Mouse (Mus musculus): ENCODE measurements around the gene Chst10. TPM values are rescaled to one million over a fixed set of nuclear protein-coding genes. Genes with fewer than 3 reads are reported as not detected.
A peak's percentile ranks its signal among the peaks of the same experiment; 100 is the strongest.

Chst10 gene
- polyA plus RNA-seq, 1 experiment from 2014 or later, result 10.8 TPM

GRCm38 (mm10) chr1:38882746-38883145 is 15.2 kb downstream of the Chst10 start:
- no peak for ATAC-seq (ENCODE audit: insufficient number of reproducible peaks, low FRiP score, low TSS enrichment, low read depth)
- Histone ChIP-seq H3K27me3 (ENCODE audit: control insufficient read depth, insufficient read depth, low read length) (no peaks in the 10 kb centered on the region), H3K4me3 (ENCODE audit: low read depth, low read length) (no peak overlapping the region), H3K27ac (replicated peaks; ENCODE audit: low read depth, low read length) (no peak overlapping the region), H3K36me3 (ENCODE audit: control insufficient read depth, insufficient read depth, low read length) (no peaks in the 10 kb centered on the region), H3K9ac (ENCODE audit: low read length) (no peak overlapping the region), H3K4me1 (ENCODE audit: control insufficient read depth, insufficient read depth, low read length) (no peaks in the 10 kb centered on the region), H3K9me3 (ENCODE audit: control insufficient read depth, low read length) (no peaks in the 10 kb centered on the region), H3K4me2 (ENCODE audit: low read depth, severe bottlenecking) (no peak overlapping the region)
- no peak for DNase-seq (ENCODE audit: low spot score)
- 85% methylated on average over 4 of the region's 4 CpGs for WGBS

- no peaks in the 10 kb centered on the region for H3K36me3 ChIP-seq (ENCODE audit: control insufficient read depth, insufficient read depth, low read length)
- H3K9me3 ChIP-seq (ENCODE audit: control insufficient read depth, low read length), result no peaks in the 10 kb centered on the region
- H3K27me3 ChIP-seq (ENCODE audit: control insufficient read depth, insufficient read depth, low read length), result no peaks in the 10 kb centered on the region
- no peak overlapping the region for H3K4me2 ChIP-seq (ENCODE audit: low read depth, severe bottlenecking)
- DNase-seq (ENCODE audit: low spot score) (no peak), ATAC-seq (ENCODE audit: insufficient number of reproducible peaks, low FRiP score, low TSS enrichment, low read depth) (no peak)
- H3K4me1 ChIP-seq (ENCODE audit: control insufficient read depth, insufficient read depth, low read length), result no peaks in the 10 kb centered on the region
- H3K27ac ChIP-seq (replicated peaks; ENCODE audit: low read depth, low read length), result no peak overlapping the region
- 66% methylated on average over 4 of the region's 4 CpGs for WGBS
- no peak overlapping the region for H3K9ac ChIP-seq (ENCODE audit: low read length)
- no peak overlapping the region for H3K4me3 ChIP-seq (ENCODE audit: low read depth, low read length)
These were observed 16.6 kb downstream of the Chst10 start for GRCm38 (mm10) chr1:38881366-38881765.

- WGBS, result 66% methylated on average over 5 of the region's 5 CpGs
These were observed 21.1 kb downstream of the Chst10 start for GRCm38 (mm10) chr1:38876671-38877382.

DNA sequence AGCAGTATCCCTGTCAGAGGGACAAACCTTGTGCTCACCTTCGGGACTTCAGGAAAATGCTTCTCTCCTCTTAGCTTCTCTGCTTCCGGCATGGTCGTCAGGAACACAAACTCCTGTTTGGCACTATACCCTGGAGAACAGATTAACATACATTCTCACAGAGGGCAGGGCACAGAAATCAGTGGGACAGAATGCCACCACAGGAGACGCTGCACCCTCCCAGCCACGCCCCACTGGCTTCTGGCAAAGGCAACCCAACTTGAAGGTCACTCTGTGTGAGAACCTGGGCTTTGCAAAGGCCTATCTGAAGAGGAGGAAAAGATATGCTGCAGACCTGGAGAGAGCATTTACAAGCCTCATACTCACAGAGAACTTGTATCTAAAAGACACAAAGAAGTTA is 24.1 kb downstream of the Chst10 start:
- WGBS, result 80% methylated on average over 5 of the region's 5 CpGs

More at GRCm38 (mm10) chr1:38876671-38877382, 21.1 kb downstream of the Chst10 start:
- Histone ChIP-seq H3K36me3 (ENCODE audit: control insufficient read depth, insufficient read depth, low read length) (no peaks in the 10 kb centered on the region), H3K9me3 (ENCODE audit: control insufficient read depth, low read length) (no peaks in the 10 kb centered on the region), H3K4me3 (ENCODE audit: low read depth, low read length) (no peak overlapping the region), H3K4me1 (ENCODE audit: control insufficient read depth, insufficient read depth, low read length) (no peaks in the 10 kb centered on the region), H3K4me2 (ENCODE audit: low read depth, severe bottlenecking) (no peak overlapping the region), H3K27ac (replicated peaks; ENCODE audit: low read depth, low read length) (no peak overlapping the region), H3K9ac (ENCODE audit: low read length) (no peak overlapping the region), H3K27me3 (ENCODE audit: control insufficient read depth, insufficient read depth, low read length) (no peaks in the 10 kb centered on the region)
- DNase-seq (ENCODE audit: low spot score), result no peak
- ATAC-seq (ENCODE audit: insufficient number of reproducible peaks, low FRiP score, low TSS enrichment, low read depth), result no peak

DNA sequence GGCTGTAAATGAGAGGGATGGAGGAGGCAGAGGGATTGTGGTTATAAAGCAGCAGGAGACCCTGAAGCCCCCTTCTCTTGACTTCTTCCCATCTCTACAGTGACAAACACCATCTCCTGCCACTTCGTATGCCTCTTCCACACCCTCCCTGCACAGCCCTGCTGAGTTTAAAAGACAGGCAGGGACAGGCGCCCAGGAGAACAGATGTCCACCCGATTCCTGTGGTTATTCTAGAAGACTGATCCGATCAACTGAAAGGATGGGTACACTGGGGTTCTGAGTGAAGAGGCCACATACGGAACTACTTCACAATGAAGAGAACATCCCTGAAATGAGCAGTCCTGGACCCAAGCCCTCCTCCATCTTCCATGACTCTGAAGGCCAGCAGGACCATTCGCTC is 26.1 kb downstream of the Chst10 start:
- DNase-seq (ENCODE audit: low spot score), result no peak
- Histone ChIP-seq H3K4me2 (ENCODE audit: low read depth, severe bottlenecking) (no peak overlapping the region), H3K27me3 (ENCODE audit: control insufficient read depth, insufficient read depth, low read length) (no peaks in the 10 kb centered on the region), H3K9me3 (ENCODE audit: control insufficient read depth, low read length) (no peaks in the 10 kb centered on the region), H3K36me3 (ENCODE audit: control insufficient read depth, insufficient read depth, low read length) (no peaks in the 10 kb centered on the region), H3K9ac (ENCODE audit: low read length) (no peak overlapping the region), H3K27ac (replicated peaks; ENCODE audit: low read depth, low read length) (no peak overlapping the region), H3K4me1 (ENCODE audit: control insufficient read depth, insufficient read depth, low read length) (no peaks in the 10 kb centered on the region), H3K4me3 (ENCODE audit: low read depth, low read length) (no peak overlapping the region)
- WGBS, result 85% methylated on average over 6 of the region's 6 CpGs
- no peak for ATAC-seq (ENCODE audit: insufficient number of reproducible peaks, low FRiP score, low TSS enrichment, low read depth)

More for the DNA sequence above, 24.1 kb downstream of the Chst10 start:
- no peak overlapping the region for H3K4me3 ChIP-seq (ENCODE audit: low read depth, low read length)
- no peaks in the 10 kb centered on the region for H3K4me1 ChIP-seq (ENCODE audit: control insufficient read depth, insufficient read depth, low read length)
- no peaks in the 10 kb centered on the region for H3K27me3 ChIP-seq (ENCODE audit: control insufficient read depth, insufficient read depth, low read length)
- no peaks in the 10 kb centered on the region for H3K36me3 ChIP-seq (ENCODE audit: control insufficient read depth, insufficient read depth, low read length)
- no peak for DNase-seq (ENCODE audit: low spot score)
- no peak overlapping the region for H3K27ac ChIP-seq (replicated peaks; ENCODE audit: low read depth, low read length)
- no peak overlapping the region for H3K4me2 ChIP-seq (ENCODE audit: low read depth, severe bottlenecking)
- H3K9me3 ChIP-seq (ENCODE audit: control insufficient read depth, low read length), result no peaks in the 10 kb centered on the region
- no peak overlapping the region for H3K9ac ChIP-seq (ENCODE audit: low read length)
- no peak for ATAC-seq (ENCODE audit: insufficient number of reproducible peaks, low FRiP score, low TSS enrichment, low read depth)

- 59% methylated on average over 13 of the region's 13 CpGs for WGBS
- no peaks in the 10 kb centered on the region for H3K36me3 ChIP-seq (ENCODE audit: control insufficient read depth, insufficient read depth, low read length)
- ATAC-seq (ENCODE audit: insufficient number of reproducible peaks, low FRiP score, low TSS enrichment, low read depth) (no peak), DNase-seq (ENCODE audit: low spot score) (no peak)
- no peak overlapping the region for H3K9ac ChIP-seq (ENCODE audit: low read length)
- no peak overlapping the region for H3K4me3 ChIP-seq (ENCODE audit: low read depth, low read length)
- H3K27me3 ChIP-seq (ENCODE audit: control insufficient read depth, insufficient read depth, low read length), result no peaks in the 10 kb centered on the region
- H3K4me1 ChIP-seq (ENCODE audit: control insufficient read depth, insufficient read depth, low read length), result no peaks in the 10 kb centered on the region
- H3K4me2 ChIP-seq (ENCODE audit: low read depth, severe bottlenecking), result no peak overlapping the region
- H3K27ac ChIP-seq (replicated peaks; ENCODE audit: low read depth, low read length), result no peak overlapping the region
- H3K9me3 ChIP-seq (ENCODE audit: control insufficient read depth, low read length), result no peaks in the 10 kb centered on the region
These were observed 28.4 kb downstream of the Chst10 start for GRCm38 (mm10) chr1:38869398-38870195.

- Histone ChIP-seq H3K9ac (ENCODE audit: low read length) (no peak overlapping the region), H3K9me3 (ENCODE audit: control insufficient read depth, low read length) (no peaks in the 10 kb centered on the region), H3K36me3 (ENCODE audit: control insufficient read depth, insufficient read depth, low read length) (no peaks in the 10 kb centered on the region), H3K4me2 (ENCODE audit: low read depth, severe bottlenecking) (no peak overlapping the region), H3K4me3 (ENCODE audit: low read depth, low read length) (no peak overlapping the region), H3K27ac (replicated peaks; ENCODE audit: low read depth, low read length) (no peak overlapping the region), H3K27me3 (ENCODE audit: control insufficient read depth, insufficient read depth, low read length) (no peaks in the 10 kb centered on the region), H3K4me1 (ENCODE audit: control insufficient read depth, insufficient read depth, low read length) (no peaks in the 10 kb centered on the region)
- ATAC-seq (ENCODE audit: insufficient number of reproducible peaks, low FRiP score, low TSS enrichment, low read depth), result no peak
- peak; percentile 32 for DNase-seq (ENCODE audit: low spot score)
- 36% methylated on average over 5 of the region's 5 CpGs for WGBS
These were observed 31.7 kb downstream of the Chst10 start for GRCm38 (mm10) chr1:38866242-38866641.

GRCm38 (mm10) chr1:38864341-38864740 is 33.6 kb downstream of the Chst10 start:
- Histone ChIP-seq H3K9me3 (ENCODE audit: control insufficient read depth, low read length) (no peaks in the 10 kb centered on the region), H3K4me2 (ENCODE audit: low read depth, severe bottlenecking) (no peak overlapping the region), H3K9ac (ENCODE audit: low read length) (no peak overlapping the region), H3K4me3 (ENCODE audit: low read depth, low read length) (no peak overlapping the region), H3K36me3 (ENCODE audit: control insufficient read depth, insufficient read depth, low read length) (no peaks in the 10 kb centered on the region), H3K27ac (replicated peaks; ENCODE audit: low read depth, low read length) (no peak overlapping the region), H3K27me3 (ENCODE audit: control insufficient read depth, insufficient read depth, low read length) (no peaks in the 10 kb centered on the region), H3K4me1 (ENCODE audit: control insufficient read depth, insufficient read depth, low read length) (no peaks in the 10 kb centered on the region)
- WGBS, result 75% methylated on average over 9 of the region's 9 CpGs
- ATAC-seq (ENCODE audit: insufficient number of reproducible peaks, low FRiP score, low TSS enrichment, low read depth), result no peak
- DNase-seq (ENCODE audit: low spot score), result no peak
